Mouse (Mus musculus) heart, adult 10 weeks (tissue): Measurements from ENCODE around the gene Smarce1. TPM values are rescaled to one million over a fixed set of nuclear protein-coding genes. Genes with fewer than 3 reads are reported as not detected.

Experiments
- polyA plus RNA-seq: library from polyadenylated mRNA; stranded (reverse); fragments of 350-450 nt; fragmentation: Illumina TruSeq; extraction: RNeasy Lipid Tissue Mini Kit (QIAGEN cat#74804); gene quantifications from one replicate; pipeline ENCODE4 v1.2.3, GENCODE M21; 2014; ENCODE audit warnings: low read depth, low replicate concordance

Gene Smarce1
- polyA plus RNA-seq: 75.9 TPM

DNA sequence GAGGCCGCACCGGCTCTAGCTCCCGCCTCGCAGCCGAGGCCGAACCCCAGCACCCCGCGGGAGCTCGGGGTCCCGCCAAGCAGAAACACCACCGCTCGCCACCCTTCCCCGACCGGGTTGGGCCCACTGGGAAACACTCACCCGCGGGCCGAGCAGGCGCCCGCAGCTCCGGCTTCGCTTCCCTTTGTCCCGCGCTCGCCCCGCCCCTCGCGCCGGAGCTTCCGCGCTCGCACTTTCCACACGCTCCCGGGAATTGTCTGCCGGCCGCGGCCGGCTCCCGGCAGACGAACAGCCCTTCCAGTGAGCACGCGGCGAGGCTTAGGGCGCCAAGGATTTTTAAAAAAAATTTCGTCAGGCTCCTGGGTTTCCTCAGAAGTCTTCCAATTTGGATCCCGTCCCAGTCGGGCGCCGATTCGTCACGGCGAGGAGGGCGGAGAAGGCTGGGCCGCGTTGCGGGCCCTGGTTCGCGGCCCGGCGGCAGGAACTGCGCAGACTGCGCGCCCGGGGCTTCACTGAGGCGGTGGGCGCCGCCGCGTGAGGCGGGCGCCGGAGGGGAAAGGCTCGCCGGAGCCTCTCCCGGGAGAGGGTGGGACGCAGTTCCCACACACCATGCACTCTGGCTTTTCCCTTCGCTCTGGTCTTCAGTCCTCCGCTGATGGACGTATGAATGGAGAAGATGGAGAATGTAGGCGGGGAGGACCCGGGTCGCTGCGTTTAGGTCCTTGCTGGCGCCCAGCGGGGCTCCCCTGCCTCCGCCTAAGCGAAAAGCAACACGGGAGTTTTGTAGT lies at the start of gene Smarce1:
TSS of gene Smarce1 (minus strand) at position 757 of the 788 bp plus-strand sequence.

DNA sequence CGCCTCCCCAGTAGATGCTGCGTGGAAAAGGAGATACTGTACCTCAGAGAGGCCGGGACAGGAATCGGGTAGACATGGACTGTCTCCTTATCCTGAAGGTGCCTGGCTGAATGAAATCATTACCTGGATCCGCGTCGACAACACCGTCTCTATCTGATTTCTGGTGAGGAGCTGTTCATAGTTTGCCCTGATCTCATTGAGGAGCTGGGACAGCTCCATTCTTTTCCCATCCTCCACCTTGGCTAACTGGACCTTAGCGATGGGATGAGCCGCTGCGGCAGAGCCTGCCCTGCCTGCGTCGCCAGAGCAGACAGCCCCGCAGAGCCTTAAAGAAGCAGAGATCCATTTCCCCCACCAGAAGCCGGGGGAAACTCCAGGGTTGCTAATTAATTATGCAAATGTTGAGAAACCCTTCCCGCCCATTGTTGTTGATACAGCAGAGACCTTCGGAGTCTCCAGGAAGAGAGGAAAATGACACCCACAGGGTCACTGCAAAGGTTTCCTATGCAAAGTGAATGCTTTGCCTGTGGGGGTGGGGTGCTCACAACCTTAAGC lies 13.1 kb upstream of the Smarce1 start, which contains the start of gene Krt222:
TSS of gene Krt222 (minus strand) at position 266 of the 555 bp plus-strand sequence.

Other genes with a start within 250 kb of the Smarce1 start
- not detected for gene Gjd3, start 248.0 kb downstream of the Smarce1 start, polyA plus RNA-seq
- gene Top2a, start 206.8 kb downstream of the Smarce1 start, polyA plus RNA-seq: 0.60 TPM
- gene Igfbp4, start 189.8 kb downstream of the Smarce1 start, polyA plus RNA-seq: 96.6 TPM
- 0.42 TPM for gene Tns4, start 141.7 kb downstream of the Smarce1 start, polyA plus RNA-seq
- gene Ccr7, start 75.9 kb downstream of the Smarce1 start, polyA plus RNA-seq: 0.52 TPM
- gene Krt222, start 13.1 kb upstream of the Smarce1 start, polyA plus RNA-seq: 20.8 TPM
- not detected for gene Krt24, start 54.2 kb upstream of the Smarce1 start, polyA plus RNA-seq
- gene Krt25, start 91.9 kb upstream of the Smarce1 start, polyA plus RNA-seq: not detected
- gene Krt26, start 106.9 kb upstream of the Smarce1 start, polyA plus RNA-seq: not detected
- not detected for gene Krt27, start 120.1 kb upstream of the Smarce1 start, polyA plus RNA-seq
- not detected for gene Krt28, start 143.9 kb upstream of the Smarce1 start, polyA plus RNA-seq
- 4.5 TPM for gene Krt10, start 158.3 kb upstream of the Smarce1 start, polyA plus RNA-seq
- gene Krt12, start 191.2 kb upstream of the Smarce1 start, polyA plus RNA-seq: not detected
- 0.31 TPM for gene Krt20, start 207.1 kb upstream of the Smarce1 start, polyA plus RNA-seq